Mouse (Mus musculus) MEL (cell line): ENCODE results near the gene Snd1. TPM values are rescaled to one million over a fixed set of nuclear protein-coding genes. Genes with fewer than 3 reads are reported as not detected.

Experiments used
- DNase-seq: peaks from one replicate; pipeline ENCODE4 v3.0.0; 2011; ENCODE audit warnings: low read depth, low spot score
- H3K27ac ChIP-seq: 2 replicates; pipeline ENCODE4 v1.5.1; 2012; ENCODE audit warnings: low read depth, mild to moderate bottlenecking, control low read depth, low read length, moderate library complexity; ENCODE audit not compliant: control insufficient read depth
- H3K27me3 ChIP-seq, 2 experiments: fragments of 150-350 bp in 1 of 2; sonication (generic) in 1 of 2; 2 replicates each; pipeline ENCODE4 v1.6.1; 2012; ENCODE audit warnings: low read length in 2 of 2, mild to moderate bottlenecking in 2 of 2, improper control_type of control experiment in 1 of 2, moderate library complexity in 1 of 2; ENCODE audit not compliant: insufficient read depth in 2 of 2, control insufficient read depth in 1 of 2
- H3K36me3 ChIP-seq, 2 experiments: 2 replicates each; pipeline ENCODE4 v1.6.1; 2012 to 2014; ENCODE audit warnings: low read length in 2 of 2, improper control_type of control experiment in 1 of 2, inconsistent platforms in 1 of 2, mild to moderate bottlenecking in 1 of 2; ENCODE audit not compliant: insufficient read depth in 2 of 2, control insufficient read depth in 1 of 2
- H3K4me1 ChIP-seq, 2 experiments: fragments of 150-350 bp in 1 of 2; sonication (generic) in 1 of 2; 2 replicates each; pipeline ENCODE4 v1.6.1; 2012; ENCODE audit warnings: low read length in 2 of 2, improper control_type of control experiment in 1 of 2, mild to moderate bottlenecking in 1 of 2; ENCODE audit not compliant: insufficient read depth in 2 of 2, control insufficient read depth in 1 of 2
- H3K4me3 ChIP-seq, 2 experiments: fragments of 150-350 bp in 1 of 2; sonication (generic) in 1 of 2; 2 replicates each; pipeline ENCODE4 v1.5.1; 2012; ENCODE audit warnings: low read depth in 2 of 2, low read length in 2 of 2, mild to moderate bottlenecking in 2 of 2, moderate library complexity in 2 of 2, control low read depth in 1 of 2, improper control_type of control experiment in 1 of 2; ENCODE audit not compliant: control insufficient read depth in 1 of 2, insufficient read depth in 1 of 2
- H3K79me2 ChIP-seq: 2 replicates; pipeline ENCODE4 v1.6.1; 2012; ENCODE audit warnings: mild to moderate bottlenecking, low read length, moderate library complexity; ENCODE audit not compliant: control insufficient read depth, poor library complexity, insufficient read depth
- H3K9ac ChIP-seq: 2 replicates; pipeline ENCODE4 v1.6.1; 2012; ENCODE audit warnings: low read depth, mild to moderate bottlenecking, control low read depth, low read length, moderate library complexity; ENCODE audit not compliant: control insufficient read depth, poor library complexity, severe bottlenecking
- H3K9me3 ChIP-seq: fragments of 150-350 bp; sonication (generic); replicated peaks from 2 replicates; pipeline ENCODE4 v1.6.1; 2012; ENCODE audit warnings: mild to moderate bottlenecking, low read length, improper control_type of control experiment, moderate library complexity; ENCODE audit not compliant: insufficient read depth
- CHD1 ChIP-seq: IDR thresholded peaks from 2 replicates; pipeline ENCODE4 v1.6.1; 2012; ENCODE audit warnings: low read depth, mild to moderate bottlenecking, inconsistent platforms, low read length, improper control_type of control experiment
- CHD2 ChIP-seq: IDR thresholded peaks from 2 replicates; pipeline ENCODE4 v1.6.1; 2011; ENCODE audit warnings: low read length, improper control_type of control experiment
- CTCF ChIP-seq, 3 experiments: IDR thresholded peaks in 2 of 3; conservative IDR thresholded peaks in 1 of 3; 2 replicates each; pipeline ENCODE4 v1.5.1; 2011 to 2012; ENCODE audit warnings: low read length in 3 of 3, low read depth in 2 of 3, mild to moderate bottlenecking in 2 of 3, improper control_type of control experiment in 1 of 3, inconsistent platforms in 1 of 3, mixed read lengths in 1 of 3, moderate library complexity in 1 of 3; ENCODE audit not compliant: control insufficient read depth in 1 of 3, insufficient read depth in 1 of 3, poor library complexity in 1 of 3, severe bottlenecking in 1 of 3
- E2F4 ChIP-seq: IDR thresholded peaks from 2 replicates; pipeline ENCODE4 v1.6.1; 2011; ENCODE audit warnings: low read depth, low read length, improper control_type of control experiment, borderline replicate concordance
- ELF1 ChIP-seq: IDR thresholded peaks from 2 replicates; pipeline ENCODE4 v1.6.1; 2014; ENCODE audit warnings: low read depth, mild to moderate bottlenecking, inconsistent platforms, low read length, improper control_type of control experiment, moderate library complexity
- EP300 ChIP-seq, 2 experiments: IDR thresholded peaks; 2 replicates each; pipeline ENCODE4 v1.6.1; 2011; ENCODE audit warnings: improper control_type of control experiment in 2 of 2, low read length in 2 of 2, low read depth in 1 of 2, mild to moderate bottlenecking in 1 of 2
- GATA1 ChIP-seq: IDR thresholded peaks from 2 replicates; pipeline ENCODE4 v1.6.1; 2011; ENCODE audit warnings: low read depth, low read length, improper control_type of control experiment
- HCFC1 ChIP-seq: IDR thresholded peaks from 2 replicates; pipeline ENCODE4 v1.6.1; 2012; ENCODE audit warnings: low read depth, mild to moderate bottlenecking, inconsistent platforms, low read length, improper control_type of control experiment, moderate library complexity
- JUND ChIP-seq: IDR thresholded peaks from 2 replicates; pipeline ENCODE4 v1.6.1; 2011; ENCODE audit warnings: low read depth, mild to moderate bottlenecking, improper control_type of control experiment, low read length
- MEF2A ChIP-seq: IDR thresholded peaks from 2 replicates; pipeline ENCODE4 v1.6.1; 2014; ENCODE audit warnings: low read depth, mild to moderate bottlenecking, inconsistent platforms, low read length, improper control_type of control experiment; ENCODE audit not compliant: poor library complexity, insufficient replicate concordance, severe bottlenecking; ENCODE audit errors: extremely low read depth
- NRF1 ChIP-seq: IDR thresholded peaks from 2 replicates; pipeline ENCODE4 v1.6.1; 2014; ENCODE audit warnings: low read depth, mild to moderate bottlenecking, inconsistent platforms, low read length, improper control_type of control experiment, moderate library complexity; ENCODE audit not compliant: poor library complexity, insufficient read depth, severe bottlenecking
- POLR2AphosphoS2 ChIP-seq: IDR thresholded peaks from 2 replicates; pipeline ENCODE4 v1.6.1; 2011; ENCODE audit warnings: low read length, improper control_type of control experiment
- POLR2AphosphoS5 ChIP-seq: IDR thresholded peaks from 2 replicates; pipeline ENCODE4 v1.6.1; 2012; ENCODE audit warnings: low read depth, borderline replicate concordance, mild to moderate bottlenecking, inconsistent platforms, low read length, moderate library complexity, mixed read lengths
- RCOR1 ChIP-seq: IDR thresholded peaks from 2 replicates; pipeline ENCODE4 v1.6.1; 2012; ENCODE audit warnings: low read depth, mild to moderate bottlenecking, inconsistent platforms, low read length, improper control_type of control experiment
- SMC3 ChIP-seq: IDR thresholded peaks from 2 replicates; pipeline ENCODE4 v1.6.1; 2011; ENCODE audit warnings: low read depth, low read length, improper control_type of control experiment
- TCF12 ChIP-seq: IDR thresholded peaks from 2 replicates; pipeline ENCODE4 v1.6.1; 2014; ENCODE audit warnings: low read depth, mild to moderate bottlenecking, inconsistent platforms, low read length, improper control_type of control experiment, moderate library complexity
- UBTF ChIP-seq: IDR thresholded peaks from 2 replicates; pipeline ENCODE4 v1.6.1; 2012; ENCODE audit warnings: low read depth, mild to moderate bottlenecking, inconsistent platforms, low read length, improper control_type of control experiment, moderate library complexity, borderline replicate concordance; ENCODE audit not compliant: insufficient read depth
- ZNF384 ChIP-seq: IDR thresholded peaks from 2 replicates; pipeline ENCODE4 v1.6.1; 2012; ENCODE audit warnings: low read depth, mild to moderate bottlenecking, inconsistent platforms, low read length, improper control_type of control experiment
- polyA plus RNA-seq, 2 experiments: library from polyadenylated mRNA; stranded (reverse) in 1 of 2; unstranded in 1 of 2; fragments of >175 nt in 1 of 2; fragments of >200 nt in 1 of 2; gene quantifications; 2 replicates each; pipeline versions ENCODE4 v1.2.1 to v1.2.4; 2012; ENCODE audit warnings: low replicate concordance in 2 of 2, low read depth in 1 of 2; ENCODE audit not compliant: insufficient read length in 2 of 2, insufficient read depth in 1 of 2, missing spikeins in 1 of 2
- total RNA-seq: library from RNA; depleted of rRNA; stranded (reverse); fragments of 300-350 nt; gene quantifications from 2 replicates; pipeline ENCODE4 v1.2.3, GENCODE M21; 2012

The Snd1 gene
- total and polyA plus RNA-seq, 3 experiments = 192 to 280 TPM; not detected in 1

- peaks cover 45% of the 10 kb centered on the region for H3K79me2 ChIP-seq
- H3K27me3 ChIP-seq = no peaks in the 10 kb centered on the region
- TF ChIP-seq POLR2AphosphoS5 = no peak
- TF ChIP-seq MEF2A = no peak
- no peaks in the 10 kb centered on the region for H3K9me3 ChIP-seq
- H3K9ac ChIP-seq = no peak overlapping the region
- DNase-seq = no peak
- peaks cover 3 to 4% of the 10 kb centered on the region in 2 experiments for H3K4me1 ChIP-seq
- H3K36me3 ChIP-seq = peaks cover 21 to 22% of the 10 kb centered on the region in 2 experiments
- H3K4me3 ChIP-seq = no peak overlapping the region
- no peak overlapping the region for H3K27ac ChIP-seq
Observed at GRCm38 (mm10) chr6:28504611-28505010, 29.7 kb downstream of the Snd1 start.

- peaks cover 22 to 30% of the 10 kb centered on the region in 2 experiments for H3K36me3 ChIP-seq
- no peak for DNase-seq
- no peak overlapping the region for H3K27ac ChIP-seq
- H3K9ac ChIP-seq = no peak overlapping the region
- H3K27me3 ChIP-seq = no peaks in the 10 kb centered on the region
- H3K4me3 ChIP-seq = no peak overlapping the region
- H3K4me1 ChIP-seq = peaks cover 0 to 4% of the 10 kb centered on the region in 2 experiments; a peak in 3 of 4 replicates
- peaks cover 44% of the 10 kb centered on the region for H3K79me2 ChIP-seq
- H3K9me3 ChIP-seq = no peaks in the 10 kb centered on the region
- TF ChIP-seq ZNF384 (no peak), TCF12 (no peak), POLR2AphosphoS2 (no peak), POLR2AphosphoS5 (no peak), E2F4 (no peak), RCOR1 (no peak), NRF1 (no peak), CHD2 (no peak), HCFC1 (no peak), UBTF (no peak), ELF1 (no peak), GATA1 (no peak), CHD1 (no peak), SMC3 (no peak), EP300 (IDR thresholded peaks at IDR 0.05; ENCODE audit: low read depth in 1 of 2, low read length in 2 of 2) (no peak), JUND (no peak), CTCF (IDR thresholded peaks at IDR 0.05 in 2 of 3, conservative IDR thresholded peaks at IDR 0.05 in 1 of 3; ENCODE audit: control insufficient read depth in 1 of 3, insufficient read depth in 1 of 3, low read depth in 2 of 3, low read length in 3 of 3, poor library complexity in 1 of 3, severe bottlenecking in 1 of 3) (no peak)
Observed at GRCm38 (mm10) chr6:28507759-28508158, 32.8 kb downstream of the Snd1 start.
